Mouse (Mus musculus): ENCODE data around the gene Grb2.
"Not testable (repeated sequence)": the region's sequence is repeated elsewhere in the genome, so short reads cannot be mapped to it uniquely, and the experiment has no call there.

Gene Grb2

DNA sequence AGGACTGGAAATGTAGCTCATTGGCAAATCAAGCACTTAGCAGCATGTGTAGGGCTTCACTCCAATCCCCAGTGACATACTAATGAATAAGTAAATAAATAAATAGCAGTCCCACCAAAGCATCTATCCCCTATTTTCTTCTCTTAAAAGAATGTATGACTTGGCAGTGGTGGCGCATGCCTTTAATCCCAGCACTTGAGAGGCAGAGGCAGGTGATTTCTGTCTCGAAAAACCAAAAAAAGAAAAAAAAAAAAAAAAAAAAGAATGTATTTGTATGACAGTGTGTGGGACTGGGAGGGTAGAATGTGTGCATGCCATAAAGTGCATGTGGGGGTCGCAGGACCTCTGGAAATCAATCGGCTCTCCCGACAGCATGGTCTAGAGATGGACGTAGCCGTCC is 22.4 kb downstream of the Grb2 start:
- DNase-seq, result no peak

DNA sequence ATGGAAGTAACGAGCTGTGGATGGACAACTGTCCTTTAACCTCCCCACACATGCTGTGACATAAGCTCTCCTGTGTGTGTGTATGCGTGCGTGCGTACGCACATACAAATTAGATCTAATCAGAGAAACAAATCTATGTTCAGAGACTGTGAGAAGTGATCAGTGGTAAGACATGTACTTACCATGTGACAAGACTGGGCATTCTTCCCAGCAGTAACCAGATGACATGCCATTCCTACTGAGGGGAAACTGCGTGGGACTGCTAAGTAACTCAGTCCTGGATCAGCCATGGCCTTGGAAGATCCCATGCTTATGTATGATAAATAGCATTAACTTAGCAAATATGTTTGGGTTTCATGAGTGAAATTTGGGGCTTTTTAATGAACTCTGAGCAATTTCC is 23.5 kb downstream of the Grb2 start:
- DNase-seq, result peak; percentile 34

DNA sequence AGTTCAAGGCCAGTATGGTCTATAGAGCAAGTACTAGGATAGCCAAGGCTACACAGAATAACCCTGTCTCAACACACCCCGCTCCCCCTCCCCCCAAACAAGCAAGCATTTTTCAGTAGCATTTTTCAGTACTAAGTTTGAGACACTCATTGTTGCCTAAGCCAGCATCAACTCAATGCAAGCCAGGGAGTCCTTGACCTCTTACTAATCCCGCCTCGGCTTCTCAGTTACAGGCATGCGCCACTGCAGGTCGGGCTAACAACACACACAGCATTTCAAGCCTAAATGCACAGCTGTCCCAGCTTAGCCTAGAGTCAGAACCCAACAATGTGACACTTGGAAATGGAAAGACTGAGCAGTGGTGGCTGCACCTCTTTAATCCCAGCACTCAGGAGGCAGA is 25.1 kb downstream of the Grb2 start:
- DNase-seq, result no peak

DNA sequence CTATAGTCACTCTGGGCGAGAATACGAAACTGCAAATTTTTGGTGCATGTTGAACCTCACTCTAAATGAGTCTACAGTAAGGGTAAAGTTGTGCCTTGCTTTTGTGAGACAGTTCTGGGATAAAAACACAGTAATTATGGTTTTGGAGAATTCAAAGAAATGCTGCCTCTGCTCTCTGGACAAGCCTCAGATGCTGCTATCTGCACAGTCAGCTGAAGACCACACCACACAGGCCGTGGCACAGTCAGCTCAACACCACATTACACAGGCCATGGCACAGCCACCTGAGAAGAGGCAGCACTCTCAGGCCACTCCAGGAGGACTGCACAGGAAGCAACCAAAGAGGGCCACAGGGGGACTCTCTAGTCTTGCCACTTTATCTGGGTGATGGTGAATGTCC is 26.0 kb downstream of the Grb2 start:
- DNase-seq, result no peak

DNA sequence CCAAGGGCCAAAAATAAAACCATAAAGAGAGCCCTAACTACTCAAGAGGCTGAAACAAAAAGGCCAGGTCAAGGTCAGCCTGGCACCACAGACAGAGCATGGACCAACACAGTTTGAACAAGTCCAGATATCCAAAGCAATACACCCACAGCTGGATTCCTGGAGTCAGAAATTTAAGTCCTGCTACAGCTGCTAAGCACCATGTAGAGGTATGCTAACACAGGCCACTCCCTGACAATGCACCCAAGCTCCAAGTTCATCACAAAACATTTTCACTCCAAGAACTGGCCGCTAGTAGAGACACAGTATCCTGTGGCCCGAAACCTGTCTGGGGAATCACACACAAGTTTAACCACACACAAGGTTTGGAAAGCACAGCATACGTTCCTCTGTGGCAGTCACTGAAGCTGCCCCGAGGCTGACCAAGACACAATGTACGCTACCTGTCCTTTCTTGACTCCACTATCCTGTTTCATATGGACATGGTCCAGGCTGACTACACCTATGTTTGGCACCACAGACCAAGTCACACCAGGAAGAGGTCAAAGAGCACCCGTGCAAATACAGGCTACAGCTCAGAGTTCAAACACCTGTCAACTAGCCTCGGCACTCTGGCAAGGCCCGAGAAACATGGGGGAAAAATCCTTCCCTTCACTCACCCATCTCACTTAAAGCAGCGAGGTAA is 28.7 kb downstream of the Grb2 start:
- DNase-seq, result peak; percentile 17

DNA sequence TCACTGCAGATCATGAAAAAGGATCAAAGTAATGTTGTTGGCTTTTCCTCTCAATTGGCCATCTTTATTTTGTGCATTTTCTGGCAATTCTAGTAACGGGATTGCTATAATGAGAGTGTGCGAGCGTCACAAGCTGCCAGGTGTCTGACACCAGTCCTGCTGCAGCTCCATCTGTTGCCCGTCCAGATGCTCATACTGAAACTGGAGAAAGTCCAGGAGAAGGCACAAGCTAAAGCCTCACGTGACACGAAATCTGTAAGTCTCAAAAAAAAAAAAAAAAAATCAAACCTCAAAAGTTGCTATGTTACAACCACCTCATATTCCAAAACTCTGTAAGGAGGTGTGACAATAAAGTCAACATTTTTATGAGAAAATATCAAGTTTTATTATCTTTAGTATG is 29.5 kb downstream of the Grb2 start:
- DNase-seq, result no peak

DNA sequence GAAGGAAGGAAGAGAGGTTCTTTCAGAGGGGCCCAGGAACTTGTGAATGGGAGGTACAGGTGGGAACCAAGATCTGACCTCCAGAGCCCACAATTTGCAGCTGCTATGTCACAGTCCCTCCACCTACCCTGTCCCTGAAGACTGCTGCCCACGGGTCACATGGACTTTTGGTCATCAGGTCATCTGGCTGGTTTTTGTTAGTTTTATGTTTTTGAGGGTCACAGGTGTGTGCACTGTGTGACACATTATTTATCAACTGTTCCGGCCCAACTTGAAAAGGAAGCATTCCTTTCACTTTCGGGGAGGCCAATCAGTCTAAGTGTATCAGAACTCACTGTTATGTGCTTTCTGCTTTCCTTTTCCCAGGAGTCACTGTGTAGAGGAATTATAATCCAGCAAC is 30.9 kb downstream of the Grb2 start:
- no peak for DNase-seq

DNA sequence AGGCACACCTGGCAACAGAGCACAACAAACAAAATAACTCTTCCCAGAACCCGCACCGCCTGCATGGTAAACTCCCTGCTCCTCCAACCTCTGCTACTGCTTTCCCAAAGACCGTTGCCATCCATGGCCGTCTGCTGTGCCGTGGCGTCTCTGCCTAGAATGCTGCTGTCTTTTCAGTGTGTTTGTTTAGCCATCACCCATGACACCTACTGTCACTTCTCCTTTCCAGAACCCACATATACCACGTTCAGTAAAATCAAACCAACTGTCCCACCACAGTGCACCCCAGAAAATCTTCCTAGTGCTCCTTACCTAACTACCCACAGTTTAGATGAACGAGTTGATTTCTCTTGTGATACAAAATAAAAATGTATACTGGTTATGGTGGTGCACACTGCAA is 31.7 kb downstream of the Grb2 start:
- DNase-seq, result no peak

DNA sequence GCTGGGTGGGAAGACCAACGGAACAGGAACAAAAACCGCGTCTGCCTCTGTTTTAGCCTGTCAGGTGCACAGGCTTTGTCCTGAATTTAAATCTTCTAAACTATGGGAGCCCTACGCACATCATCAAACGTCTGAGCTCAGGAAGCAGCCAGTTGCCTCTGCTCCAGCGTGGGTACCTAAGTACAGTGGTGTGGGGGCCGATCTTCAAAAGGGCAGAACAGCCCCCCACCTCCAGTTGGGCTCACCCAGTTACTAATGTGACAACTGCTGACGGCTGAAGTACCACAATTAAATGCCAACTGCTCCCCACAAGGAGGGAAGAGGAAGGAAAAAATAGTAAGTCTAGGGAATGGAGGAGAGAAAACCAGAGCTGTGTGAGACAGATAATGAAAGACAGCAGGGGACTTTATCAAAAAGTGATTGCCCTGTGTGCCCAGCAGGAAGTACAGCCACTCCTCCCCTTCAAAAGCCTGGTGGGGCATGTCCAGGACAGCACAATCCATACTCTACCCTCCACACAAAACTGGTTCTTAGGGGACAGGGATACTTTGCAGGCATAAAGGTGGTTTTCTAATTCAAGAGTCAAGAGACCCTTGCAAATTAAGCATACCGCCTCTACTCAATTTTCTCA is 34.0 kb downstream of the Grb2 start:
- no peak for DNase-seq

DNA sequence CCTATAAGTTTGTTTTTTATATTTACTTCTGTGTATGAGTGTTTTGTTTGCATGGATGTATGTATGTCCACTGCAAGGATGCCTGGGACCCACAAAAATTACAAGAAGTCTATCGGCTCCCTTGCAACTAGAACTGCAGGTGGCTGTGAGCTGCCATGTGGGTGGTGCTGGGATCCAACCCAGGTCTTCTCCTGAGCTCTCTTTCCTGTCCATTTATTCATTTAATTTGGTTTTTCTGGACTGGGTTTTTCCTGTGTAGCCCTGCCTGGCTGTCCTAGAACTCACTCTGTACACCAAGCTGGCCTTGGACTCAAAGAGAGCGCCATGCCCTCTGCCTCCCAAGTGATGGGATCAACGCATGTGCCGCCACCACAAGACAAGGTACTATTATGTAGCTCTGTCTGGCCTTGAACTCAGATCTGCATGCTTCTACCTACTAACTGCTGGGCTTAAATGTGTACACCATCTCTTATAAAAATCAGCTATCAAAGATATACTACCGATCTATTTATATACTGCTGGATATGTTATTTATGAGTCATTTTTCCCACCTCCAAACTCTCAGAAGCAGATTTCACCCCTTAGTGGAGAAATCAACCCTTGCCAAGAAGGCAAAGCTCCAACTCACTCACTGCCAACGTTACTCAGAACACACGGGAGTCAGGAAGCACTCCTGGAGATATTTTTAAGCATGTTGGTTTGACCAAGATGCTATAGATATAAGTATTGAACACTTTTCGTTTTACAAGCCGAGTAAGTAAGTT is 34.7 kb downstream of the Grb2 start:
- DNase-seq, result no peak

DNA sequence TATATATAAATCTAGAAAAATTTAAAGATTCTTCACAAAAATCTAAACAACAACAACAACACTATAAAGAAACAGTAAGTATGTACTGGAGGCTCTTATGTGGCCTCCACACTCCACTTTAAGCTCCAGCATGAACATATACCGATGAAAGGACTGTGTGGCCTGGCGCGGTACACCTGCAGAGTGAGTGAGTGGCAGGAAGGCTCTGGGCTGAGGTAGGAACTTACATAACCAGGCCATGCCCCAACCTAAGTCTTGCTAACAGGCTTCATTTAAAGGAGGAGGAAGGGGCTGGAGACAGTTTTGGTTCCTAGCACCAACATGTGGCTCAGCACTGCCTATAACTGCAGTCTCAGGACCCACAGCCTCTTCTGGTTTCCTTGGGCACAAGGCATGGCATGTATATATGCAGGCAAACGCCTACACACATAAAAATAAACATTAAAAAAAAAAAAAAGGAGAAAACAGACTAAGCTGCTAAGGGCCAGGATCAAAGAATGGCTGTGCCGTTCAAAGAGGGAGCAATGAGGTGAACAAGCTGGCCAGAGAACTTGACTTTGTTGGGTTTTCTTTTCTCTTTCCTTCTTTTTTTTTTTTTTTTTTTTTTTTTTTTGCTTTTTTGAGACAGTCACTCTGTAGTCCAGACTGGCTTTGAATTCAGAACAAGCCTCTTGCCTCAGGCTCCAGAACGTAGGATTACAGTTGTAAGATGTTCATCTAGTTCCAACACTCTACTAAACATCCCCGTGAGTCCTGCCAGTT is 36.0 kb downstream of the Grb2 start:
- DNase-seq, result no peak

DNA sequence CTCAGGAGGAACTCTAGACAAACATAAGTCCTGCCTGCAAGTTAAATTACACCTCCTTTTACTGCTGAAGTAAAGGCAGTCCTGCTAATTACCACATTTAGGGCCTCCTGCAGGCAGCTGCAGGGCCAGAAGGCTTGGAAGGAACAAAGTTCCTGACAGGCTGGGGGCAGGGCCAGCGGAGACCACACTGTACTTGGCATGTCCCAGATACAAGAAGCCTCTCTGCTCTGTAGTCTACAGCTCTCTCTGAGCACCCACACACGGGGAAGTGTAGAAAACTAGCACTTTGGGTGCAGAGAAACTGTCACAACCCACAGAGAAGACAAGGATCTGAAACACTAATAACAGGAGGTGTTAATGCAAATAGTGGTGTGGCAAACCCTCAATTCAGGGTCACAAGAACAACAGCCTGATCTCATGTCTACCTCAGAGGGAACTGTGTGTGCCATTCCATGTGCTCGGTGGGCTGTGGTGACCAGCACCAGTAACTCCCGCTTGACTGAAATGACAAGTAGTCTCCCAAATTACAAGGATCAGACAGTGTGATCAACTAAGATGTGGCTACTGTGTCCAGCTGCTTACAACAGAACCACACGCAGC is 37.8 kb downstream of the Grb2 start:
- peak; percentile 71 for DNase-seq

DNA sequence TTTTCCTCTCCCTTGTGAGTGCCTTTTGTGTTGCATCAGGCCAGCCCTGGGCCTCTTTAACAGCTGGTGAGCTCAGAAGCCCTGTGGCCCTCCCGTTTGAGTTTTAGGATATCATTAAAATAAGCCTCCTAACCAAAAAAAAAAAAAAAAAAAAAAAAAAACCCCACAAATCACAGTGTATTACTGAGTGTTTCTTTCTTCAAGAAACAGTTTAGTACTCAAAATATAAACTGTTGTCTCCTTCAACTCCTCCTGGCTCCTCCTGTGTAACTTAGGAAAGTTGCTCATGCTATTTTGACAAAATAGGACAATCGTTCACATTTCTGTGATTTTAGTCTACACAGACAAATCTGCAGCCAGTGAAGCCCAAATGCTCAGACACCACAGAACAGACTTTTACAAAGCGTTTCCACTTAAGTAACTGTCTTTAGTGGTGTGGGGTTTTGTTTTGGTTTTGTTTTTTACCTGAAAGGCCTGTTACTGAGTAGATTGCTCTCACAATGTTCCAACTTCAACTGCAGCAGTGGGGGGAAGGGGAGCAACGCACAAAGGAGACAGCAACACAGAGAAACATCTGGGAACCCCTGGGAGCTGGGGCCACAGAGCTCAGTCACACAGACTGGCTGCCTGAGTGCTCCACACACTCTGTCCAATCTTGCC is 44.6 kb downstream of the Grb2 start:
- no peak for DNase-seq

DNA sequence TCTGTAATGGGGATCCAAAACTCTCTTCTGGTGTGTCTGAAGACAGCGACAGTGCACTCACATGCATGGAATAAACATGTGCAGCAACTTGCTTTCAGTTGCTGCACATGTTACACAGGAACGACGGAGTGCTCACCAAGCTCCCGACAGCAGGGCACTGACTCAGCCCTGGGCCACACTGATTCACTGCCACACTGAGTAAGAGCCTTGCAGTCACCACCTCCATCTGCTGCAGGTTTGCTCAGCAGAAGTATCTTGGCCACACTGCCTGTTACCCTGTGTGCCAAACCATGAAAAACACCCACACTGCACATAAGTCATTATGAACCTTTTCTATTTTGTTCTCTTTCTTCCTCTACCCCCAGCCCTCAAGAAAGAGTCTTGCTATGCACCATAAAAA is 48.0 kb downstream of the Grb2 start:
- DNase-seq, result no peak

DNA sequence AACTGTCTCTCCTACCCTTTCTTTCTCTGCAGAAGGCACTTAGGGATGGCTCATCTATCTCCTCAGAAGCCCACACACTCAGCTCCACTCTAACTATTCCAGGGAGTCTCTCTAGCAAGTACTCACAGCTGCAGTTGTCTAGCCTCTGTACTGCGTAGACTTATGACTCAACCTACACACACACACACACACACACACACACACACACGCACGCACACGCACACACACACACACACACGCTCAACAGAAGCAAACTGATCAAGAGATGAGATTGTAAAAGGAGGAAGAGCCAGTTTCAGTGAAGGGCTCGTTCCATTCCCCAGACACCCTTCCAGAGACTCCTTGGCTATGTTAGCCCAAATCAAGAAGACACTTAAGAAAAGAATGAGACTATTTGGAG is 49.9 kb downstream of the Grb2 start:
- no peak for DNase-seq

DNA sequence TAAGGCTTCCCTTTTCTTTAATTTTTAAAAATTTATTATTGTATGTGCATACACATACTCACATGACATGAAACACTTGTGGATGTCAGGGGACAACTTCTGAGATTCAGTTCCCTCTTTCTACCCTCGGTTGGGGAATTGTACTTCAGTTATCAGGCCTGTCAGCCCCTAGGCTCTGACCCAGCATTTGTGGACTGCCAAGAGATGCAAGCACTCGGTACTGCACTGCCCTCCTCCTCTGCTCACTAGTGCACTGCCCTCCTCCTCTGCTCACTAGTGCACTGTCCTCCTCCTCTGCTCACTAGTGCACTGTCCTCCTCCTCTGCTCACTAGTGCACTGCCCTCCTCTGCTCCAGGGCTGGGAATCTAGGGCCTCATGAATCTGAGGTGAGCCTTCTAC is 54.3 kb downstream of the Grb2 start:
- no peak for DNase-seq

DNA sequence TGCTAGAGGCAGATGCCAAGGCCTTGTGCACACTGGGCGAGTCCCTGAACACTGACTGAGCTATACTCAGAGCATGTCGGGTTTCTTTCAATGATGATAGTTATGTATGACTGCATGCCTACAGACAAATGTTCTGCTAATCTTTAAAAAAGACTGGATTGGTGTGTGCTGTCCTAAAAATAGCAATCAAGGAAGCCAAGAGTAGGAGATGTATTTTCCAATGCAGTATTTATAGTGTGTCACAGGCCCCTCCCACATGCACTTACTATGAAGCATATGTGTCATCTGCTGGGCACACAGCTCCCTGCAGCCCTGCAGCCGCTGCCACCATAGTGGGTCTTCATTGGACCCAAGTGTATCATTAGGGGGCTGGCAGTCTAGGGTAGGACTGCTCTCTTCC is 55.2 kb downstream of the Grb2 start:
- DNase-seq, result no peak

DNA sequence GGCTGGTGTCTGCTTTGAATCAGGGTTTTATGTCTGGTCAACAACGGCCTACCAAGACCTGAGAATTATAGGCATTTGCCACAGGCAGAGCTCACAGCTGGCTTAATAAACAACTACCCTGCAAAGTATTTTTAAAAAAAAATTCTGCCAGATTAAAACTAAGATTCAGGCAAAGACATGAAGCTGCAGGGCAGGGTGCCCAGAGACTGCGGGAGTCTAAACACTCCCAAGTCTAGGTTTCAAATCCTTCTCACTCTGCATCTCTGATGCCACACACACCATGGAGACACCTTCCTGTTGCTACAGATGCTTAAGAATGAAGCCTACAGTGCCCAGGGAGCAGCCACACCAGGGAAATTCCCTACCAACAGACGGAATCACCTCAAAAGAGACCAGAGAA is 56.7 kb downstream of the Grb2 start:
- no peak for DNase-seq

DNA sequence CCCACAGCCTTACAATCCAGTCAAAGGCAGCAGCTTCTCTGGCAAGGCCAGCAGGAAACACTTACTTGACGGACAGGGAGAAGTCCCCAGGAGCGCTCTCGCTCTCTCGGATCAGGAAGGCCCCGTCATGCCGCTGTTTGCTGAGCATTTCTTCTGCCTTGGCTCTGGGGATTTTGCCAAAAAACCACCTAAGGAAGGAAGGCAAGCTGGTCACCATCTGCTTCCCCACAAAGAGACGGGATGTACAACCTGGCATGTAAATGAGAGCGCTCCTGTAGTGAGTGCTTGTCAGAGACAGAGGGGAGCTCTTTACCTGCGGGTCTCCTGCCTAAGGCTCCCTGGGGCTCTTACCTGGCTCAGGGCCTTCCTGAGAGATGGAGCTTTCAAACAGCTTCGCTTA is 58.7 kb downstream of the Grb2 start:
- peak; percentile 68 for DNase-seq

DNA sequence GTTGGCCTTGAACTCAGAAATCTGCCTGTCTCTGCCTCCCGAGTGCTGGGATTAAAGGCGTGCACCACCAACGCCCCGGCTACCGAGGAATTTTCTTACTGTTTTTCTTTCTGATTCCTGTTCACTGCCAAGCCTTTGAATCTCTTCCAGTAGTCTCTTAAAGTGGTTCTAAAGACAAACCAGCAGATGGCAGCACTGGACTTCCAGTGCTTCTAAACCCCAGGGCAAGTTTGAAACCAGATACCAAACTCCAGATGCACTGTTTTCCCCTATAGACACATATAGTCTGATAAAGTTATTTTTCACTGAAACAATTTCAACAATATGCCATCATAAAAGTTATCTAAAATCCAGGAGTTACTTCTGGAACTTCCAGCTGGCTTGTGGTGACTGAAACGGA is 60.9 kb downstream of the Grb2 start:
- peak; percentile 73 for DNase-seq

DNA sequence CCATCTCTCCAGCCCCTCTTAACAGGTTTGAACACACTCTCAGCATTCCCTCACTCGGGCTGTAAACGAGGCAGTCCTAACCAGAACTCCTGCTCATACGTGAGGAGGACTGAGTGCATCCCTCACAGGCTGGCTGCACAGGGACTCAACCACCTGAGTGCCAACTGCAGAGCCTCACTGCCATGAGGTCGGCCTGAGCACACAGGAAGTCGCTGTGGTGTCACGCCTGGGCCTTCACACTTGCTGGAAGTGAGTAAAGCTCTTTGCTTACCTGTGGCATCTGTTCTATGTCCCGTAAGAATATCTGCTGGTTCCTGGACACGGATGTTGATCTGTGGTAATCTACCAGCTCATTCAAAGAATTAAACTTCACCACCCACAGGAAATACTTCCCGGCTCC is 62.0 kb downstream of the Grb2 start:
- DNase-seq, result no peak

DNA sequence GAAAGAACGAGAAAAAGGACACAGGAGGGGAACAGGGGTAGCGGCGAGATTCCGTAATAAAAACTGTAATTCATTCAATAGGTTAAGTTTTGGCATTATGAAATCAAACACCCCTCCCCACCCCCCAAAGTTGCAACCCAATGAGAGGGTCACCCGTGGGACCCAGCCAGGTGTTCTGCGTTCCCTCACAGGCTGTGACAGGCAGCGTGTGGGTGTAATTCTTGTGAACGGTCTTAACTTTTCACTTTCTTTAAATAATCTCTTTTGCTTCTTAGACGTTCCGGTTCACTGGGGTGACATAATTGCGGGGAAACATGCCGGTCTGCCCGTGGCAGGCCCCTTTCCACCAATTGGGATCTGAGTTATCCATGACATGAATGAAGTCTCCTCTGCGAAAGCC is 62.9 kb downstream of the Grb2 start:
- not testable (repeated sequence) for DNase-seq

DNA sequence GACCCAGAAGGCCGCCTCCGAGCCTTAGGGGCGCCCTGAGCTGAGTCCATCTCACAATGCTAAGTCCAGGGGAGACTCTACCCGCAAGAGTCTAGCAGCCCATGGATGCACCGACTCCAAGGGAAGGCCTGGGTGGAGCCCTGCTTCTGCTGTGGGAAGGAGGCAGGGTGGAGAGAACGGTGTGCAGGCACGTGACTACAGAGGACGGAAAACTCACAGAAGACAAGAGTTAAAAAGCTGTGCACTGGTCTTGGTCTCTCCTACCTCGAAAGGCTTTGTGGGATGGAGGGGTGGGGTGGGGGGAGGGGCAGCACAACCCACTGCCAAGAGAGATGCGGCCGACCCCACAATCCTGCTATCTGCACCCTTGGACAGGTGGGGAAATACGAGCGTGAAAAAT is 64.1 kb downstream of the Grb2 start:
- no peak for DNase-seq

All from kidney, postnatal 14 days (tissue).